Mouse (Mus musculus): Measurements from ENCODE around the gene Arpc3. TPM values are rescaled to one million over a fixed set of nuclear protein-coding genes. Genes with fewer than 3 reads are reported as not detected.
"Not testable (repeated sequence)": the region's sequence is repeated elsewhere in the genome, so short reads cannot be mapped to it uniquely, and the experiment has no call there.

Arpc3 gene
- polyA plus RNA-seq, 1 experiment from 2014 or later: 54.1 TPM

GRCm38 (mm10) chr5:122457054-122457453, 65.4 kb downstream of the Arpc3 start:
- H3K4me2 ChIP-seq (ENCODE audit: low read depth, low read length); H3K9ac ChIP-seq (replicated peaks; ENCODE audit: low read length); H3K9me3 ChIP-seq (replicated peaks; ENCODE audit: control insufficient read depth, low read length); H3K27ac ChIP-seq (replicated peaks; ENCODE audit: low read depth, low read length); H3K4me1 ChIP-seq (ENCODE audit: control insufficient read depth, insufficient read depth, low read length); H3K4me3 ChIP-seq (ENCODE audit: low read depth, low read length); ATAC-seq (replicated peaks; ENCODE audit: insufficient number of reproducible peaks, low FRiP score, low TSS enrichment, low read depth); H3K27me3 ChIP-seq (ENCODE audit: control insufficient read depth, insufficient read depth, low read length); DNase-seq (ENCODE audit: low spot score): not testable (repeated sequence)
- 87% methylated on average over 9 of the region's 9 CpGs for WGBS
- peaks cover 33% of the 10 kb centered on the region for H3K36me3 ChIP-seq (replicated peaks; ENCODE audit: control insufficient read depth, insufficient read depth, low read depth, low read length)

GRCm38 (mm10) chr5:122458066-122458465, 66.4 kb downstream of the Arpc3 start:
- WGBS: 95% methylated on average over 4 of the region's 4 CpGs
- peaks cover 34% of the 10 kb centered on the region for H3K36me3 ChIP-seq (replicated peaks; ENCODE audit: control insufficient read depth, insufficient read depth, low read depth, low read length)

GRCm38 (mm10) chr5:122459335-122459734, 67.7 kb downstream of the Arpc3 start:
- Histone ChIP-seq H3K4me1 (ENCODE audit: control insufficient read depth, insufficient read depth, low read length) (no peaks in the 10 kb centered on the region), H3K27ac (replicated peaks; ENCODE audit: low read depth, low read length) (no peak overlapping the region), H3K9ac (replicated peaks; ENCODE audit: low read length) (no peak overlapping the region), H3K36me3 (replicated peaks; ENCODE audit: control insufficient read depth, insufficient read depth, low read depth, low read length) (peaks cover 34% of the 10 kb centered on the region), H3K4me3 (ENCODE audit: low read depth, low read length) (no peak overlapping the region), H3K9me3 (replicated peaks; ENCODE audit: control insufficient read depth, low read length) (no peaks in the 10 kb centered on the region), H3K4me2 (ENCODE audit: low read depth, low read length) (no peak overlapping the region), H3K27me3 (ENCODE audit: control insufficient read depth, insufficient read depth, low read length) (no peaks in the 10 kb centered on the region)
- no peak for ATAC-seq (replicated peaks; ENCODE audit: insufficient number of reproducible peaks, low FRiP score, low TSS enrichment, low read depth)
- WGBS: 97% methylated on average over 5 of the region's 5 CpGs
- DNase-seq (ENCODE audit: low spot score): no peak

More at GRCm38 (mm10) chr5:122458066-122458465, 66.4 kb downstream of the Arpc3 start:
- H3K27ac ChIP-seq (replicated peaks; ENCODE audit: low read depth, low read length): no peak overlapping the region
- DNase-seq (ENCODE audit: low spot score): no peak
- H3K4me2 ChIP-seq (ENCODE audit: low read depth, low read length): no peak overlapping the region
- H3K9ac ChIP-seq (replicated peaks; ENCODE audit: low read length): no peak overlapping the region
- H3K4me3 ChIP-seq (ENCODE audit: low read depth, low read length): no peak overlapping the region
- ATAC-seq (replicated peaks; ENCODE audit: insufficient number of reproducible peaks, low FRiP score, low TSS enrichment, low read depth): no peak
- no peaks in the 10 kb centered on the region for H3K9me3 ChIP-seq (replicated peaks; ENCODE audit: control insufficient read depth, low read length)
- no peaks in the 10 kb centered on the region for H3K4me1 ChIP-seq (ENCODE audit: control insufficient read depth, insufficient read depth, low read length)
- H3K27me3 ChIP-seq (ENCODE audit: control insufficient read depth, insufficient read depth, low read length): no peaks in the 10 kb centered on the region

- H3K4me2 ChIP-seq (ENCODE audit: low read depth, low read length): no peak overlapping the region
- H3K9ac ChIP-seq (replicated peaks; ENCODE audit: low read length): no peak overlapping the region
- H3K4me1 ChIP-seq (ENCODE audit: control insufficient read depth, insufficient read depth, low read length): no peaks in the 10 kb centered on the region
- no peaks in the 10 kb centered on the region for H3K9me3 ChIP-seq (replicated peaks; ENCODE audit: control insufficient read depth, low read length)
- peaks cover 29% of the 10 kb centered on the region for H3K36me3 ChIP-seq (replicated peaks; ENCODE audit: control insufficient read depth, insufficient read depth, low read depth, low read length)
- no peak overlapping the region for H3K4me3 ChIP-seq (ENCODE audit: low read depth, low read length)
- no peak for ATAC-seq (replicated peaks; ENCODE audit: insufficient number of reproducible peaks, low FRiP score, low TSS enrichment, low read depth)
- no peaks in the 10 kb centered on the region for H3K27me3 ChIP-seq (ENCODE audit: control insufficient read depth, insufficient read depth, low read length)
- H3K27ac ChIP-seq (replicated peaks; ENCODE audit: low read depth, low read length): no peak overlapping the region
- 88% methylated on average over 11 of the region's 11 CpGs for WGBS
- no peak for DNase-seq (ENCODE audit: low spot score)
Observed at GRCm38 (mm10) chr5:122460656-122461055, 69.0 kb downstream of the Arpc3 start.

- H3K27me3 ChIP-seq (ENCODE audit: control insufficient read depth, insufficient read depth, low read length): no peaks in the 10 kb centered on the region
- no peak for ATAC-seq (replicated peaks; ENCODE audit: insufficient number of reproducible peaks, low FRiP score, low TSS enrichment, low read depth)
- no peaks in the 10 kb centered on the region for H3K4me1 ChIP-seq (ENCODE audit: control insufficient read depth, insufficient read depth, low read length)
- no peak overlapping the region for H3K9ac ChIP-seq (replicated peaks; ENCODE audit: low read length)
- H3K36me3 ChIP-seq (replicated peaks; ENCODE audit: control insufficient read depth, insufficient read depth, low read depth, low read length): peaks cover 25% of the 10 kb centered on the region
- H3K4me3 ChIP-seq (ENCODE audit: low read depth, low read length): no peak overlapping the region
- H3K4me2 ChIP-seq (ENCODE audit: low read depth, low read length): no peak overlapping the region
- WGBS: 95% methylated on average over 9 of the region's 9 CpGs
- no peaks in the 10 kb centered on the region for H3K9me3 ChIP-seq (replicated peaks; ENCODE audit: control insufficient read depth, low read length)
- DNase-seq (ENCODE audit: low spot score): no peak
- H3K27ac ChIP-seq (replicated peaks; ENCODE audit: low read depth, low read length): no peak overlapping the region
Observed at GRCm38 (mm10) chr5:122461431-122461830, 69.8 kb downstream of the Arpc3 start.

Other genes starting within 250 kb of the Arpc3 start
- gene Ppp1cc, start 233.6 kb upstream of the Arpc3 start, polyA plus RNA-seq (2014; fragmentation: Nextera tagmentation; extraction: Ambion mirVana): 307 and 311 TPM in 2 replicates
- 10.6 and 10.8 TPM in 2 replicates for gene Hvcn1, start 185.1 kb upstream of the Arpc3 start, polyA plus RNA-seq (2014; fragmentation: Nextera tagmentation; extraction: Ambion mirVana)
- 3.3 and 3.5 TPM in 2 replicates for gene Tctn1, start 127.4 kb upstream of the Arpc3 start, polyA plus RNA-seq (2014; fragmentation: Nextera tagmentation; extraction: Ambion mirVana)
- 8.3 and 9.0 TPM in 2 replicates for gene Pptc7, start 107.5 kb upstream of the Arpc3 start, polyA plus RNA-seq (2014; fragmentation: Nextera tagmentation; extraction: Ambion mirVana)
- 9.1 and 10.7 TPM in 2 replicates for gene Rad9b, start 37.6 kb upstream of the Arpc3 start, polyA plus RNA-seq (2014; fragmentation: Nextera tagmentation; extraction: Ambion mirVana)
- 194 and 196 TPM in 2 replicates for gene Vps29, start 37.5 kb upstream of the Arpc3 start, polyA plus RNA-seq (2014; fragmentation: Nextera tagmentation; extraction: Ambion mirVana)
- 78.0 and 81.9 TPM in 2 replicates for gene Gpn3, start 20.0 kb upstream of the Arpc3 start, polyA plus RNA-seq (2014; fragmentation: Nextera tagmentation; extraction: Ambion mirVana)
- 107 TPM in 2 replicates for gene Fam216a, start 19.5 kb upstream of the Arpc3 start, polyA plus RNA-seq (2014; fragmentation: Nextera tagmentation; extraction: Ambion mirVana)
- 30.3 and 34.1 TPM in 2 replicates for gene Anapc7, start 29.8 kb downstream of the Arpc3 start, polyA plus RNA-seq (2014; fragmentation: Nextera tagmentation; extraction: Ambion mirVana)
- gene Atp2a2, start 110.3 kb downstream of the Arpc3 start, polyA plus RNA-seq (2014; fragmentation: Nextera tagmentation; extraction: Ambion mirVana): 34.4 and 37.4 TPM in 2 replicates
- gene Ift81, start 222.6 kb downstream of the Arpc3 start, polyA plus RNA-seq (2014; fragmentation: Nextera tagmentation; extraction: Ambion mirVana): 39.6 and 40.3 TPM in 2 replicates